Mouse (Mus musculus): ENCODE results near the gene Cyp4b1.

GRCm38 (mm10) chr4:115583036-115583435, 64.5 kb downstream of the Cyp4b1 start:
- no peak for TF ChIP-seq CTCF (IDR thresholded peaks at IDR 0.05; ENCODE audit: low read depth, low read length)
- no peak for TF ChIP-seq GATA1 (IDR thresholded peaks at IDR 0.05; ENCODE audit: borderline replicate concordance, low read length)
